Mouse (Mus musculus) lung, adult 2 months (tissue): ENCODE data around the gene Lysmd2.

ENCODE experiments used
- CTCF ChIP-seq: fragments of 200-500 bp; IDR thresholded peaks from 2 replicates; pipeline ENCODE4 v1.5.1; 2011; ENCODE audit warnings: mild to moderate bottlenecking, low read length, control low read depth; ENCODE audit not compliant: insufficient read depth
- POLR2A ChIP-seq: fragments of 200-500 bp; IDR thresholded peaks from 2 replicates; pipeline ENCODE4 v1.6.1; 2011; ENCODE audit warnings: low read depth, mild to moderate bottlenecking, control low read depth, low read length, borderline replicate concordance; ENCODE audit errors: extremely low read depth

DNA sequence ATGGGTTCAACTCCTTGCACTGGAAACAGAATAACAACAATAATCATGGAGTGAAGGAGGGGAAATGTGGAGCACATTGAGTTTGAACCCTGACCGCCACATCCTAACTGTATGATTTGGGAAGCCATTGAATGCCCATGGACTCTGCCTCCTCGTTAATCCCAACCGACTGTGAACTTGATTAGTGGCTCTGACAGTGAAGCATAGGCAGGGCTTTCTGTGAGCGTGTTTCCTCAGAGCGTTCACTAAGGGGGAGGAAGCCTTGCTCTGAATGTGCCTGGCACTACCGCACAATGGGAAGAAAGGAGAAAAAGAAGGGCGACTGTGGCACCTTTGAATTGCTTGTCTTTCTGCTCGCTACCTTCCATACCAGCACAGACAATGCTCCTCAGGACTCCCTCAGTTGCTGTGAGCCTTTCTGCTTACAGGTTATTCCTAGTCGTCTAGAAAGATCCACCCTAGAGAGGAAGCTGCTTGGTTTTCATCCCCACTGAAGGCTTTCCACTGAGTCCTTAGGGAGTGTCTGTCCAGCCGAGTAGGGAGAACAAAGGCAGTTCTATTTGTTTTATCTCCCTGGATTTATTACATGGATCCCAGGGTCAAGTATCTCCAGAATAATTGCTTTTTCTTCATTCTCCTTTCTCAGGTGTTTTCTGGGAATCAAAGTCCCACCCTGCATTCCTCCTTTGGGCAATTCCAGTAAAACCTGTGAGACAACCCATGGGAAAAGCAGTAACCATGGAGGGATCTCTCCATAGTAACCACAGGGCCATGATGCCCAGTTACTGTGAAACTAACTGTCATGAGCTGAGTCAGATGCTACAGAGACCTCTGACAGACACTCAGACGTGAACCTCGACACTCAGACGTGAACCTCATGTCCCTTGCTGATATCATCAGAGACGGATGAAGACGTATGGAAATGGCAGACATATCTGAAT lies 35.4 kb upstream of the Lysmd2 start:
- TF ChIP-seq POLR2A: no peak
- no peak for TF ChIP-seq CTCF
